Mouse (Mus musculus) gastrocnemius, postnatal 4 days (tissue): ENCODE measurements around the gene Ncaph. TPM values are rescaled to one million over a fixed set of nuclear protein-coding genes. Genes with fewer than 3 reads are reported as not detected.
"Not testable (repeated sequence)": the region's sequence is repeated elsewhere in the genome, so short reads cannot be mapped to it uniquely, and the experiment has no call there.

ENCODE experiments used
- DNase-seq, 2 experiments: peaks; one replicate each; pipeline ENCODE4 v3.0.0; 2021 to 2022; ENCODE audit warnings: low spot score in 2 of 2, mixed read lengths in 2 of 2
- total RNA-seq, 2 experiments: library from RNA; stranded (reverse); gene quantifications; 2 replicates each; pipeline ENCODE4 v1.2.3; 2021

Gene Ncaph
- total RNA-seq, 2 experiments from 2014 or later = 22.3 to 24.0 TPM

DNA sequence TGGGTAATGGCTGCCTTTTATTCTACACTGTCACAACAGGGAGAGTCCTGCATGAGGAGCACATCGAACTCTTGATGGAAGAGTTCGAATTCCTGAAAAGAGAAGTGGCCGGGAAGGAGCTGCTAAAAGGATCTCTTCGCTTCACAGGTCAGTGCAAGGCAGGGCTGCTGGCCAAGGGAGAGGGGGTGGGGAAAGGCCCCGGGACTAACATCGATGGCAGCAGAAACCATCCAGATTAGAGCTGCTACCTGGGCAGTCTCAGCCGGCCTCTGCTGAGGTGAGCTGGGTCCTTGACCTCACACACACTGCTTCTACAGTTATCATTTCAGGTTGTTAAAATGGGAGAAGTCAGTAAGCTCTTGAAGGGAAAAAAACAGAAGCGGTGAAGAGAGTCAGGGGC is 41.8 kb downstream of the Ncaph start:
- DNase-seq = no peak

DNA sequence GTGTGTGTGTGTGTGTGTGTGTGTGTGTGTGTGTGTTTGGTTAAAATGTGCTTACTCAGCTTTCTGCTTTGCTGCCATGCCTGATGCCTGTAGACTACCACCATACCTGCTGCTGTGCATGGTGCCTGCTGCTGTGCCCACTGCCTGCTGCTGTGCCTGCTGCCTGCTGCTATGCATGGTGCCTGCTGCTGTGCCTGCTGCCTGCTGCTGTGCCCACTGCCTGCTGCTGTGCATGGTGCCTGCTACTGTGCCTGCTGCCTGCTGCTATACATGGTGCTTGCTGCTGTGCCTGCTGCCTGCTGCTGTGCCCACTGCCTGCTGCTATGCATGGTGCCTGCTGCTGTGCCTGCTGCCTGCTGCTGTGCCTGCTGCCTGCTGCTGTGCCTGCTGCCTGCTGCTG is 43.6 kb downstream of the Ncaph start:
- DNase-seq = not testable (repeated sequence)

DNA sequence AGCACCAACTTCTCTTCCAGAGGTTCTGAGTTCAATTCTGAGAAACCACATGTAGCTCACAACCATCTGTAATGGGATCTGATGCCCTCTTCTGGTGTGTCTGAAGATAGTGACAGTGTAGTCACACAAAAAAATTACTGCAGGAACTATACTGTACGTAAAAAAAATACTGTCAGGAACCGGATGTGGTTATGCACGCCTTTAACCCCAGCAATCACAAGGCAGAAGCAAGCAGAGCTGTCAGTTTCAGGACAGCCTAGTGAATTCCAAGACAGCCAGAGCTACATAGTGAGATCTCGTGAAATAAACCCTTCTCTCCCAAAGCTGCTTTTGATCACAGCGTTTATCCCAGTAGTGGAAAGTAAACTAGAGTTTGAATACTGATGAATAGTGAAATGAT is 47.5 kb downstream of the Ncaph start:
- DNase-seq = no peak

DNA sequence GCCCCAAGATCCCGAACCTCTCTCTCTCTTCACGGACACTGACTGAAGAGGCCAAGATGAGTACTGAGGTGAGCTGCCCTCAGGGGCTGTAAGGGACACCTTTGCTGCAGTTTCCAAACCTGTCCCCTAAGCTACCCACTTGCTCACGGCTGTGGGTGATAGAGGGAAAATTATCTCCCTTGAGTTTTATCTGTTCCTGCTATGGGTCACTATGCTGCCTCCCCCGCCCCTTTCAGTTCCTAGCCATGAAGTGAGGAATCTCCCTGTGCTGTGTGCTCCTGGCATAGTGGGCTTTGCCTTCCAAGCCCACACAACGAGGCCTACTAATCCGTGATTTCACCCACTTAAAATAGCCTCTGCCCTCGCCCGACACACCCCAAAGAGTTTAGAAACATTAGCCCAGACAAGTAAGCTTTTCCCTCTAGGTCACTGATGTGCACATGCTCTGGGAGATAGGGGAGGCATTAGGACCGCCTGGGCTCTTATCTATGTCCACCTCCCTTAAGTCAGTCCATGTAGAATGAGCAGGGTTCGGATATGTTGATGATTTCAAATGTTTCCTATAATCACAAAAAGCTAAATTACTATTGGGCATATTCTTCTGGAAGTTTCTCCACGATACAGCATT is 53.0 kb downstream of the Ncaph start:
- no peak for DNase-seq

DNA sequence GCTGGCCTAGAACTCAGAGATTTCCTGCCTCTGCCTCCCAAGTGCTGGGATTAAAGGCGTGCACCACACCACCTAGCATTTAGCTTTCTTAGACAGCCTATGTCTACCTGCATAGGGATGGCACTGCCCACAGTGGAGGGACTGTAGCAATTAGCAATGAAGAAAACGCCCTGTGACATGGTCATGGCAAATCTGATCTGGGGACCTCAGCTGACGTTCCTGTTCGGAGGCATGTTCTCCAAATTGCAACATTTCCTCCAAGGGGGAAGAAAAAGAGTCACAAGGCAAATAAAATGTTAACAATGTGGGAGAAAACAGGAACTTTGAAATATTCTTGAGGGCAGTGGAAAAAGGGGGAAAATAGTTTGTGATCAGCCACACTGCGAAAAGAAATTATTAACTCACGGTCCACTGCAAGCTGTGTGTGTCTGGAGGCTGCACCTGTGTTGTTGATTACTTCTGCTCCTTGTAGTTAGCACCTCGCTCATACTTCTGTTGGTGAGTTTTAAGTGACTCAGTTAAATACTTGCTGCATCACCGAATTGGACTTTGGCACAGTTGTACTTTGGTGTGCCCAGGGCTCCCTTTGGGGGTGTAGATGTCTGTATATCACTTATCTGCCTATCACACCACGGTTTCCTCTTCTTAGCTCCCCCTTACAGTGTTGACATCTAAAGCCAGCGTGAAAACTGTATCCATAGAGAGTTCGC is 53.7 kb downstream of the Ncaph start:
- DNase-seq = no peak

DNA sequence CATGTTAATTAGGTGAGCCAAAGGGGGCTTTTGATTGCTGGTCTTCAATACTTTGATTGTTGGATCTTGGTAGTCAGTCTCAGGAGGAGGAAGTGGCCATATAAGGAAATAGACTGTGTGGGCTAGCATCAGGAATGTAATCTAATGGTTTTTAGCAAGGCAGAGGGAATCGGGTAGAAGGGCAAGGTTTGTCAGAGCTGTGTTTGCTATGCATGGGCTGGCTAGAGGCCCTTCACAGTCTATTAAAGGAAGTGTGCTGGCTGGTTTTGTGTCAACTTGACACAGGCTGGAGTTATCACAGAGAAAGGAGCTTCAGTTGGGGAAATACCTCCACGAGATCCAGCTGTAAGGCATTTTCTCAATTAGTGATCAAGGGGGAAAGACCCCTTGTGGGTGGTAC is 54.7 kb downstream of the Ncaph start:
- DNase-seq = not testable (repeated sequence)

DNA sequence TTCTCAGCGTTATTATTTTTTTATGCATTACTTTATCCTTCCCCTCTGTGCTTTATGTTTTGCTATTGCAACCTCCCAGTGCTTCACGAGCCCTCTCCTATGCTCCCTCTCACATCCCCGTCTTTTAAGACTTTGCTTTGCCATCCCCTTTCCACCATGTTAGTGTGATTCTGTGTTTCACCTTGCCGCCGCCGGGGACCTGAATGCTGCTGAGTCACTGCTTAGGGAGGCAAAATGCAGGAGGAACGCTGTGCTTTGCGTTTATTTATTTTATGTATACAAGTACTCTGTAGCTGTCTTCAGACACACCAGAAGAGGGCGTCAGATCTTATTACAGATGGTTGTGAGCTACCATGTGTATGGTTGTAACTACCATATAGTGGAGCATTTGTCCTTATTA is 56.1 kb downstream of the Ncaph start:
- DNase-seq = no peak

DNA sequence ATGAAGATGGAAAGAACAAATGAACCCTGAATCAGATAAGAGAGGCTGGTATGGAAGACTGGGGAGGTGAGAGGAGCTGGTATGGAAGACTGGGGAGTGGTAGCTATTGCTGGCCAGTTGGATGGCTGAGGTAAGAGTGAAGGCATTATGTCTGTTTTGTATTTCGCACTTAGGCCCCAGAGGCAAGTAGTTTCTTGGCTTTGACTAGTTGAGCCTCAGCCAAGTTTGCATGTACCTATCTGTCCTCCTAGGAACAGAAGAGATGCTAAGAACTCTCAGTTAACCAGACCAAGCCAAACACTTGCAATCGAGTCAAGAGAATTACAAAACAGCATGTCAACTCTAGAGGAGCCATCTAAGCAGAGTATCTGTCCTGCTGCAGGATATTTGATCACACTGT is 59.6 kb downstream of the Ncaph start:
- DNase-seq = no peak

DNA sequence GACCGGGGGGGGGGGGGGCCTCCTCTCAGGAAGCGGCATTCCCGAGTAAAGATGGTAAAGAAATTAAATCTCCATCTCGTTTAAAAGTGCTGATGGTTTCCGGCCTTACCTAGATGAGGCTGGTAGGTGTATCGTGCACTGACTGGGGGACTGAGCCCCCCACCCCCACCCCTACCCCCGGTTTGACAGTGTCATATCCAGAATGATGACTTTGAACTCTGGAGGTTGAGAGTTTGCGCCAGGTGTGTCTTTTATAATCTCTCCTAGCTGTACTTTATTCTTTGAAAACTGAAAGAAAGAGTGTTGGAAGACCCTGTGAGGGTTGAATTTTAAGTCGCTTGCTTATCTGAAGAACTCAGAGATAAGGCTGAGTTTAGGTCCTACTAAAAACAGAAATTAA is 62.9 kb downstream of the Ncaph start:
- DNase-seq = no peak

DNA sequence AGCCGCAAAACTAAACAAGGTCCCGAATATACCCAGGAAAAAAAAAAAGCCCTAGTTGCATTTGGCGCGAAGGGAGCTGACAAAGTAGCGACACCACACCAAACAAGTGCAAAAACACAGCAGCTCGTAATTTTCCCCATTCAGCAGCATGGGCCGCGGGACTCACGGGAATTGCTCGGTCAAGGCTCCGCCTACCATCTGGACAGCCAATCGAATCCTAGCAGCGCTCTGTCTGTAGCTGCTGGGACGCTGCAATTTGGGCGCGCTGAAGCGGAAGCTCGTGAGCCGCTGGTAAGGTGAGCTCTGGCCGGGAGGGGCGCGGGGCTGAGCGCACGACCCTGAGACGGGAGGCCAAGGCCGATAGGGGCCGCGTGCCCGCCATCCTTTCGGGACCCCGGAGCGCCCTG is 63.3 kb downstream of the Ncaph start, which contains the start of gene Blvra:
Gene Blvra, plus strand, starts transcription at position 231 of the 407 bp plus-strand sequence.
- DNase-seq = peak; percentile 69 to 87

DNA sequence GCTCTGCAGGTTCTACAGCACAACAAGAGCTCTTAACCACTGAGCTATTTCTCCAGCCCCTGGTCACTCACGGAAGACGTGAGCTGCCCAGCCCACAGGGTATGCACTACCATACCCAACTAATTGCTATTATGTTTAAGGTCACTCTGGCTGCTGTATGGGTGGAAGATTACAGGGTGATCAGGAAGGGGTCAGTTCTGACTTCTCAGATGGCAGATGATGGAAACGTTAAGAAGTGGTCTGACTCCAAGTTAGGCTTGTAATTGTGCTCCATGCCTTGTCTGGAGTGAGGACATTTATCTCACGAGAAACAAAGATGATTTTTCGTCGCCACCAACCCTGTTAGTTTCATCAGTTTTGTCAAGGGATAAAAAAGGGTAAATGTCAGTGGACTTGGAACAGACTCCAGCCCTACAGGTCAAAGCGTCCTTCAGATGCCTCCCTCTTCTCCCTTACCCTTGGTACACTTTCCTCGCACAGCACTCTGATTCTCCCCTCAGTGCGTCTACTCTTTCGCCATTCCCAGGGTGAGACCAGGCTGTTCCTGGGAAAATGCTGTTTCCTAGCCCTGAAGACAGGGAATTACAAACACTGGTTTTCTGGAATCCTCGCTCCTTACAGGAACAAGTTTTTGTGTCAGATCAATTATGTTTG is 63.8 kb downstream of the Ncaph start:
- no peak for DNase-seq

DNA sequence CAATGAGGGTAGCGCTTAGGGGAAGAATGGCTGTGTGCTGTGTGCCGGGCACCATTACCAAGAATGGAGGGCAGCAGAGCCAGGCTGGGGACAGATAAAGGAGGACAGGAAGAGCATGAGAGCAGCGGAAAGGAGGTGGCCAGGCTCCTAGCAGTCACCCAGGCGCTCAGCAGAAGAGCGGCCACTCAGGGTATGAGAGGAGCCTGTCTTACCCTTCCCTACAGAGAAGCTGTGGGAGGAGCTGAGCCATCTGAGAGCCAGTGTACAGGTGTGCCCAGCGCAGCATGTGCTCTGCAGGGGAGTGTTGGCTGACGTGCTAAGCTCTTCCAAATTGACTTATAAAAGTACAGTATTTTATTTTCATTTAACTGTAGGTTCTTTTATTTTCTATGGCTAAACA is 64.9 kb downstream of the Ncaph start:
- DNase-seq = no peak

DNA sequence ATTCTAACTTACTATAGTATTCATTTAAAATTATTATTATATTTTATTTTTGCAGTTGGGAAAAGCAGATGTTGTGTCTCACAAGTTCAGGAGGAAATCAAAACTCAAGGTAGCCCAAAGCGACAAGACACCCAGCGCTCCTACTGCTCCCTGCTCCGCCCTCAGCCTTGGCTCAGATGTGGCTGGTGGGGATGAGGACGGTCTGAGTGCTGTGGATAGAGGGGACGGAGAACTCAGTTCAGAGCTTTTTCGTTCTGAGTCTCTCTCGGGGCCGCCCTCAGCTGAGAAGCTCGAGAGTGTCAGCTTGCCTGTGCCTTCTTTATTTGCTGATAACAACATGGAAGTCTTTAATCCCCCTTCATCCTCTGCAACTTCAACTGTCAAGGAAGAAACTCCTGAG is 72.3 kb downstream of the Ncaph start:
- DNase-seq = no peak

Other genes with a start within 250 kb of the Ncaph start
- gene Sppl2a, start 200.7 kb downstream of the Ncaph start, total RNA-seq = 10 to 100 TPM; 42.4 to 49.1 TPM
- 10 to 100 TPM; 11.5 to 14.3 TPM for gene Ap4e1, start 125.2 kb downstream of the Ncaph start, total RNA-seq
- 10 to 100 TPM; 23.1 to 24.9 TPM for gene Blvra, start 63.3 kb downstream of the Ncaph start, total RNA-seq
- gene Itpripl1, start 9.5 kb upstream of the Ncaph start, total RNA-seq = 10 to 100 TPM; 11.1 to 11.2 TPM
- 1 to 10 TPM in 1 of 2 experiments, under 1 TPM in 1; 0.67 to 1.2 TPM for gene 1810024B03Rik, start 74.3 kb upstream of the Ncaph start, total RNA-seq
- gene Snrnp200, start 74.4 kb upstream of the Ncaph start, total RNA-seq = 10 to 100 TPM; 65.2 to 65.8 TPM
- gene Ciao1, start 113.9 kb upstream of the Ncaph start, total RNA-seq = 10 to 100 TPM; 51.0 to 55.2 TPM
- gene Tmem127, start 114.0 kb upstream of the Ncaph start, total RNA-seq = 10 to 100 TPM; 47.9 to 48.5 TPM
- 100 to 1,000 TPM; 108 to 129 TPM for gene Stard7, start 136.3 kb upstream of the Ncaph start, total RNA-seq
- 1 to 10 TPM; 3.2 to 3.6 TPM for gene Dusp2, start 202.2 kb upstream of the Ncaph start, total RNA-seq
- gene Astl, start 204.7 kb upstream of the Ncaph start, total RNA-seq = under 1 TPM; 0.12 to 0.31 TPM
- 1 to 10 TPM in 1 of 2 experiments, under 1 TPM in 1; 0.96 to 1.2 TPM for gene Adra2b, start 229.3 kb upstream of the Ncaph start, total RNA-seq